In the genomic region with DNA sequence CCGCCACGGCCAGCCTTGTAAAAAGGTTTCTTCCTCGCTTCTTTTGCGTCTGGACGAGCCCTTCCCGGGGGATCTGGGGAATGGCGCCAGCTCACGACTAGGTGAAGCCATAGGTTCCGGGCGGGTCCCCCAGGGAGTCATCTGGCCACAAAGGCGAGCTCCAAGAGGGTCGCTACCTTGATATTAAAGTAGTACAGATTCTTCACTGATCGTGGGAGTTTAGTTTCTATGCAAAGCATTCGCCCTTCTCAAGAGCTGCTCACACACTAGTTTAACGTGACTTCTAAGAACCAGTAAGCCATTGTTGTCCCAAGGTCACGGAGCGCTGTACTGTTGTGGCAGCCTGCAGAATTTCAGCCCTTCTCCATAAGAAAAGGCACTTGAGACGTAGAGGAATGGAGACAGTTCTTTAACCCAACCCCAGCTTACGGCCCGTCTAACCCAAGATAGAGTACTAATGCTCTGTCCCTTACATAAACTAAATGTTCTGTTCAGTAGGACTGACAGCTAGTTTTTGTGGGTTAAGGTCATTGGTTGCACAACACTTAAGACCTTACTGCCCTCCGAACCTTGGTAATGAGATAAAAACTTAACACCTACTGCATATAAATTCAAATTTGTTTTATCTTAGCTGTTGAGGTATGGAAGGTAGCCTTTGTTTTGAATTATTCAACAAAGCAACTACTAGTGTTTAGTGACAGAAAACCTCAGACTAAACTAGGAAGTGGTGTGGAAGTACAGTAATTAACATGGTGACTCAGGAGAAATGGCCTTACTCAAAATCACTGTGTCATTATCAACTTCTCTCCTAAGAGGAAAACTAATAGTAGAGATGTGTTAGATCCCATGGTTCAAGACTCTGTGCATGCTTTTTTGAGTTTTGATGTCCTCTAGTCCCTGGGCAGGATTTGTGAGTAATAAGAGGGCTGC, we compare ENCODE assay signal across 8 mouse cellular contexts. TPM values are rescaled to one million over a fixed set of nuclear protein-coding genes. Genes with fewer than 3 reads are reported as not detected.
A peak's percentile ranks its signal among the peaks of the same experiment; 100 is the strongest.
DNase-seq lines count a peak whose midpoint lies in the region; ATAC-seq and TF ChIP-seq lines count a peak whose summit lies in the region.

No protein-coding gene starts in this region.

- no peak; the same call in 1 of the 2 replicates for TF ChIP-seq EP300 in liver, postnatal 0 days (IDR thresholded peaks at IDR 0.05; ENCODE audit: low read depth)

- H3K4me3 ChIP-seq in cerebellum, adult 2 months (replicated peaks; ENCODE audit: insufficient read depth, low read depth, low read length), result peak overlapping the region; percentile 82
- peak overlapping the region; percentile 83 for H3K4me3 ChIP-seq in spleen, adult 2 months (ENCODE audit: extremely low read depth, insufficient read depth, insufficient read length)
- peak overlapping the region; percentile 62 for H3K4me3 ChIP-seq in forebrain, embryonic 16.5 days (replicated peaks; ENCODE audit: low read length)
- peak overlapping the region; percentile 68 for H3K4me3 ChIP-seq in liver, postnatal 0 days (ENCODE audit: low read depth, low read length)

- no peak; the same call in 1 of the 2 replicates for ATAC-seq in forebrain, embryonic 16.5 days
- peak; percentile 27 for ATAC-seq in liver, postnatal 0 days

- DNase-seq in cerebellum, adult 2 months, result no peak
- DNase-seq in cerebellum, adult 18-20 months, result no peak
- no peak for DNase-seq in spleen, adult 2 months (ENCODE audit: low read depth in 1 of 2, low spot score in 2 of 2)
- no peak for DNase-seq in spleen, postnatal 36 days (ENCODE audit: low spot score in 2 of 2)
- DNase-seq in liver, postnatal 0 days, result no peak
- DNase-seq in left cerebral cortex, postnatal 10 days (ENCODE audit: extremely low spot score in 1 of 2, low spot score in 2 of 2), result no peak
- DNase-seq in right cerebral cortex, adult 2 months (ENCODE audit: low spot score in 2 of 2), result no peak

- 5% methylated on average over 21 of the region's 21 CpGs for WGBS in cerebellum, adult 2 months
- 1% methylated on average over 21 of the region's 21 CpGs for WGBS in spleen, adult 2 months
- whole genome bisulfite sequencing in forebrain, embryonic 16.5 days, result 3% methylated on average over 21 of the region's 21 CpGs
- 1% methylated on average over 21 of the region's 21 CpGs for WGBS in liver, postnatal 0 days (ENCODE audit: insufficient replicate concordance)

- intact Hi-C loops in left cerebral cortex, postnatal 10 days (cut with DNase I), result no loop called here

- H3K27me3 ChIP-seq in cerebellum, adult 2 months (ENCODE audit: control insufficient read depth, insufficient read depth, low read length), result no peaks in the 10 kb centered on the region
- no peaks in the 10 kb centered on the region for H3K27me3 ChIP-seq in spleen, adult 2 months (ENCODE audit: control insufficient read depth, insufficient read depth, low read length)
- no peaks in the 10 kb centered on the region for H3K27me3 ChIP-seq in forebrain, embryonic 16.5 days (replicated peaks; ENCODE audit: control insufficient read depth, insufficient read depth, low read length)
- no peaks in the 10 kb centered on the region for H3K27me3 ChIP-seq in liver, postnatal 0 days (ENCODE audit: insufficient read depth, low read length)

- peak overlapping the region; percentile 65 for H3K4me2 ChIP-seq in forebrain, embryonic 16.5 days (ENCODE audit: low read length)
- peak overlapping the region; percentile 79 for H3K4me2 ChIP-seq in liver, postnatal 0 days (ENCODE audit: low read depth, low read length)

- H3K27ac ChIP-seq in cerebellum, adult 2 months (ENCODE audit: insufficient read depth, low read length), result peak overlapping the region; percentile 58
- peak overlapping the region; percentile 90 for H3K27ac ChIP-seq in spleen, adult 2 months (ENCODE audit: insufficient read depth, low read length)
- peak overlapping the region; percentile 91 for H3K27ac ChIP-seq in forebrain, embryonic 16.5 days (ENCODE audit: low read length)
- H3K27ac ChIP-seq in liver, postnatal 0 days (ENCODE audit: low read depth), result peak overlapping the region; percentile 93

- peak overlapping the region; percentile 75 for H3K9ac ChIP-seq in forebrain, embryonic 16.5 days (replicated peaks; ENCODE audit: low read depth, low read length)
- peak overlapping the region; percentile 82 for H3K9ac ChIP-seq in liver, postnatal 0 days (replicated peaks)

- no peak for TF ChIP-seq POLR2A in cerebellum, adult 2 months (IDR thresholded peaks at IDR 0.05; ENCODE audit: borderline replicate concordance, insufficient read depth, low read length)
- no peak for TF ChIP-seq POLR2A in spleen, adult 2 months (IDR thresholded peaks at IDR 0.05; ENCODE audit: low read depth, low read length)

- H3K9me3 ChIP-seq in forebrain, embryonic 16.5 days (ENCODE audit: control insufficient read depth, low read length), result no peaks in the 10 kb centered on the region
- H3K9me3 ChIP-seq in liver, postnatal 0 days (ENCODE audit: low read length), result no peaks in the 10 kb centered on the region

- TF ChIP-seq CTCF in cerebellum, adult 2 months (IDR thresholded peaks at IDR 0.05; ENCODE audit: borderline replicate concordance, insufficient read depth, low read depth, low read length), result no peak
- TF ChIP-seq CTCF in spleen, adult 2 months (IDR thresholded peaks at IDR 0.05; ENCODE audit: extremely low read depth, insufficient read depth, insufficient read length, insufficient replicate concordance), result no peak
- TF ChIP-seq CTCF in liver, postnatal 0 days (IDR thresholded peaks at IDR 0.05; ENCODE audit: low read depth), result 0 out of 2 replicates have a peak, but pooled peaks have one; percentile 8

- H3K36me3 ChIP-seq in spleen, adult 2 months (ENCODE audit: control insufficient read depth, insufficient read depth, low read length), result no peaks in the 10 kb centered on the region; the same call in 1 of the 2 replicates
- no peaks in the 10 kb centered on the region for H3K36me3 ChIP-seq in forebrain, embryonic 16.5 days (ENCODE audit: control insufficient read depth, insufficient read depth)
- peaks cover 3% of the 10 kb centered on the region for H3K36me3 ChIP-seq in liver, postnatal 0 days (replicated peaks; ENCODE audit: insufficient read depth, low read length)

- no peaks in the 10 kb centered on the region for H3K4me1 ChIP-seq in cerebellum, adult 2 months (ENCODE audit: control insufficient read depth, insufficient read depth, low read length)
- no peaks in the 10 kb centered on the region; the same call in 1 of the 2 replicates for H3K4me1 ChIP-seq in spleen, adult 2 months (ENCODE audit: control insufficient read depth, insufficient read depth, insufficient read length)
- peaks cover 11% of the 10 kb centered on the region for H3K4me1 ChIP-seq in forebrain, embryonic 16.5 days (replicated peaks; ENCODE audit: control insufficient read depth, insufficient read depth, low read length)
- peaks cover 12% of the 10 kb centered on the region for H3K4me1 ChIP-seq in liver, postnatal 0 days (ENCODE audit: insufficient read depth)

RNA-seq across cellular contexts. Expression of a gene that starts 0.7 kb away (rescaled TPM):
- polyA plus RNA-seq in cerebellum, adult 2 months (2012; rRNA removed), result 33.9 and 37.1 TPM in 2 replicates
- 1.5 and 2.3 TPM in 2 replicates for polyA plus RNA-seq in spleen, adult 2 months (2012; rRNA removed)
- polyA plus RNA-seq in forebrain, embryonic 16.5 days (2015; fragmentation: Nextera tagmentation; extraction: Ambion mirVana), result 24.3 and 25.9 TPM in 2 replicates
- polyA plus RNA-seq in liver, postnatal 0 days (2015; fragmentation: Nextera tagmentation; extraction: Ambion mirVana), result 42.3 and 44.9 TPM in 2 replicates
- 10 to 100 TPM; 15.5 to 16.3 TPM for total RNA-seq in left cerebral cortex, postnatal 10 days (2021)

RNA-seq across cellular contexts. Expression of a gene that starts 0.8 kb away (rescaled TPM):
- 1.3 and 1.4 TPM in 2 replicates for polyA plus RNA-seq in cerebellum, adult 2 months (2012; rRNA removed)
- polyA plus RNA-seq in spleen, adult 2 months (2012; rRNA removed), result 0.09 and 0.16 TPM in 2 replicates
- 0.71 and 0.81 TPM in 2 replicates for polyA plus RNA-seq in forebrain, embryonic 16.5 days (2015; fragmentation: Nextera tagmentation; extraction: Ambion mirVana)
- 0.11 and 0.13 TPM in 2 replicates for polyA plus RNA-seq in liver, postnatal 0 days (2015; fragmentation: Nextera tagmentation; extraction: Ambion mirVana)
- under 1 TPM; 0.77 to 0.85 TPM for total RNA-seq in left cerebral cortex, postnatal 10 days (2021)

RNA-seq across cellular contexts. Expression of a gene that starts 38.4 kb away (rescaled TPM):
- polyA plus RNA-seq in cerebellum, adult 2 months (2012; rRNA removed), result 38.6 and 40.8 TPM in 2 replicates
- polyA plus RNA-seq in spleen, adult 2 months (2012; rRNA removed), result 11.1 and 14.1 TPM in 2 replicates
- polyA plus RNA-seq in forebrain, embryonic 16.5 days (2015; fragmentation: Nextera tagmentation; extraction: Ambion mirVana), result 127 and 130 TPM in 2 replicates
- 41.0 and 48.0 TPM in 2 replicates for polyA plus RNA-seq in liver, postnatal 0 days (2015; fragmentation: Nextera tagmentation; extraction: Ambion mirVana)
- total RNA-seq in left cerebral cortex, postnatal 10 days (2021), result 10 to 100 TPM; 86.6 to 88.5 TPM
